Mouse (Mus musculus) heart, embryonic 13.5 days (tissue): ENCODE results near the gene Igsf21. TPM values are rescaled to one million over a fixed set of nuclear protein-coding genes. Genes with fewer than 3 reads are reported as not detected.

Experiments
- ATAC-seq: fragments of 200-750 bp; cut with Nextera tagmentation; 2 replicates; pipeline ENCODE4 v1.8.0; 2017; ENCODE audit warnings: moderate TSS enrichment; ENCODE audit not compliant: insufficient number of reproducible peaks, low FRiP score, low TSS enrichment; ENCODE audit errors: extremely low read depth
- H3K27ac ChIP-seq: fragments of 300-500 bp; sonication (generic); replicated peaks from 2 replicates; pipeline ENCODE4 v1.5.1; 2015; ENCODE audit warnings: moderate library complexity, mild to moderate bottlenecking, inconsistent platforms
- H3K27me3 ChIP-seq: fragments of 300-500 bp; sonication (generic); replicated peaks from 2 replicates; pipeline ENCODE4 v1.6.1; 2015; ENCODE audit warnings: mild to moderate bottlenecking, inconsistent platforms
- H3K36me3 ChIP-seq: fragments of 300-500 bp; sonication (generic); 2 replicates; pipeline ENCODE4 v1.6.1; 2015; ENCODE audit warnings: mild to moderate bottlenecking, inconsistent platforms
- H3K4me1 ChIP-seq: fragments of 300-500 bp; sonication (generic); 2 replicates; pipeline ENCODE4 v1.6.1; 2015; ENCODE audit warnings: inconsistent platforms
- H3K4me2 ChIP-seq: fragments of 300-500 bp; sonication (generic); 2 replicates; pipeline ENCODE4 v1.6.1; 2015; ENCODE audit warnings: inconsistent platforms, mild to moderate bottlenecking, moderate library complexity
- H3K4me3 ChIP-seq: fragments of 300-500 bp; sonication (generic); 2 replicates; pipeline ENCODE4 v1.5.1; 2015; ENCODE audit warnings: moderate library complexity, mild to moderate bottlenecking, inconsistent platforms
- H3K9ac ChIP-seq: fragments of 300-500 bp; sonication (generic); 2 replicates; pipeline ENCODE4 v1.6.1; 2015; ENCODE audit warnings: inconsistent platforms, mild to moderate bottlenecking, moderate library complexity
- H3K9me3 ChIP-seq: fragments of 300-500 bp; sonication (generic); 2 replicates; pipeline ENCODE4 v1.6.1; 2016; ENCODE audit warnings: inconsistent platforms
- WGBS: fragments of 180-500 bp; shearing (Covaris S2); methylation state at CpG from one replicate; pipeline ENCODE4 v1.1.7; 2015; ENCODE audit warnings: mixed read lengths; 5-methylcytosine and 5-hydroxymethylcytosine counted together
- polyA plus RNA-seq: library from polyadenylated mRNA; unstranded; fragments of >200 nt; fragmentation: Nextera tagmentation; extraction: Ambion mirVana; gene quantifications from 2 replicates; pipeline ENCODE4 v1.2.1, GENCODE M21; 2015

Igsf21 gene
- polyA plus RNA-seq, 1 experiment from 2014 or later = 0.13 TPM

- H3K36me3 ChIP-seq = no peaks in the 10 kb centered on the region
- WGBS = 8% methylated on average over 22 of the region's 22 CpGs
- H3K4me1 ChIP-seq = peaks cover 8% of the 10 kb centered on the region
- no peaks in the 10 kb centered on the region for H3K9me3 ChIP-seq
- H3K27me3 ChIP-seq = peaks cover 96% of the 10 kb centered on the region
- H3K27ac ChIP-seq = no peak overlapping the region
- H3K4me2 ChIP-seq = no peak overlapping the region
- no peak overlapping the region for H3K4me3 ChIP-seq
- no peak overlapping the region for H3K9ac ChIP-seq
- no peak for ATAC-seq
These were observed 2.6 kb upstream of the Igsf21 start for GRCm38 (mm10) chr4:140249011-140249744.

DNA sequence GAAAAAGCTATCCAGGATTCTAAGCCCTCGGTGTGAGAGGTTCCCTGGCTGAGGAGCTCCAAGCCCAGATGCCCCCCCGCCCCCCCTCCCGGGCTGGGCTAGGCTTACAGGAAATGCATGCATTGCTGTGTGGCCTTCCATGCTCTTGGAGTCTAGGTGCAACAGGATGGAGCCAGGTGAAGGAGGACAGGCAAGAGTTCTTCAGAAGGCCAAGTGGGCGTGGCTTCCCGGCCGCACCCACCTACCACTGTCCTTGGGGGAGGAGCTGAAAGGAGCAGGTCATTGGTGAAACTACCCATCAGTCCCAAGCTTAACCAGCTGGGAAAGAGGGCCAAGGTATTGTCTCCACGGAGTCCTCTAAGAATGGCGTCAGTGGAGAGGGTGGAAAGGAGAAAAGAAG lies 1.8 kb upstream of the Igsf21 start:
- no peak for ATAC-seq
- Histone ChIP-seq H3K27me3 (peaks cover 98% of the 10 kb centered on the region), H3K36me3 (no peaks in the 10 kb centered on the region), H3K4me3 (no peak overlapping the region), H3K4me1 (peaks cover 8% of the 10 kb centered on the region), H3K9ac (no peak overlapping the region), H3K27ac (no peak overlapping the region), H3K4me2 (no peak overlapping the region), H3K9me3 (no peaks in the 10 kb centered on the region)
- 5% methylated on average over 8 of the region's 8 CpGs for WGBS

DNA sequence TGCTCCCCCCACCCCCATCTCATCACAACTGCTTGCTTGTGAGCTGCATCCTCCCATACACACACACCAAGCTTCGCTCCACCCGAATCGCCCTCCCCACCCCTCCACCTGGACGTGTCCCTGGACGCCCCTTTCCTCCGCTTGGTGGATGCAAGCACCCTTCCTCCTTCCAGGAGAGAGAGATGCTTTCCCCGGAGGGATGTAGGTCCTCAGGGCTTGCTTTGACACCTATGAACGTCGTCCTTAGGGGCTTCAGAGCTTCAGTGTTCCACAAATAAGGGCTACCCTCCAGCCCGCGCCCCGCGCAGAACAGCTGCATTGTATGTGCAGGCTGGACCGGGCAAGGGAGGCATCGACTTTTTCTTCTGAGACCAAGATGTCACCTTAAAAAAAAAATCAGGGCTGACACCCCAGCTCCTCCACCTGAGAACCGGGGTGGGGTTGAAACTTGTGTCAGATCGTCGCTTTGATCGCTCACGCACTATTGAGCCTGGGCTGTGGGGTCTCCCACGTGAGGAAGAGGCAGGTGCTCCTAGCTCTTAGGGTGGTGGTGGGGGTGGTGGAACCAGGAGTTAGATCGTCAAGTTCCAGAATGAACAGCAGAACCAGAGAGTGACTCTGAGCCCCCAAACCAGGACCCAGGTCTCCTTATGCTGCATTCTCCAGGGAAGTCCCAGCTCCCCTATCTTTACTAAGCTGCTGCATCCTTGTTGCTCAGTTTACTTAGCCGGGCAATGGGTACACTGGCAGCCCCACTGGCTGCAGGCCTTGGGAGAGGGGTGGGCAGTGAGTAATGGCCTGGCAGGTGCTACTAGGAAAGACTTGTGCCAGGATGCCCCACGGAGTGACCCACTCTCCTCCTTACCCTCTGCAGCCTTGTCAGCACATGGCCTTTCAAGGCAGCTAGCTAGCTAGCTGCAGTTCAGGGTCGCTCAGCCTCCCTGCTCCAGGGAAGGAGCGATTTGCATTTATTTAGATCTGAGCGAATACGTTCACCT lies 721 bp upstream of the Igsf21 start:
- Histone ChIP-seq H3K27me3 (peaks cover 100% of the 10 kb centered on the region), H3K4me2 (peak overlapping the region; percentile 63), H3K4me3 (peak overlapping the region; percentile 42), H3K9me3 (no peaks in the 10 kb centered on the region), H3K9ac (no peak overlapping the region), H3K27ac (no peak overlapping the region), H3K36me3 (no peaks in the 10 kb centered on the region), H3K4me1 (peaks cover 8% of the 10 kb centered on the region)
- 12% methylated on average over 28 of the region's 28 CpGs for WGBS
- no peak for ATAC-seq

DNA sequence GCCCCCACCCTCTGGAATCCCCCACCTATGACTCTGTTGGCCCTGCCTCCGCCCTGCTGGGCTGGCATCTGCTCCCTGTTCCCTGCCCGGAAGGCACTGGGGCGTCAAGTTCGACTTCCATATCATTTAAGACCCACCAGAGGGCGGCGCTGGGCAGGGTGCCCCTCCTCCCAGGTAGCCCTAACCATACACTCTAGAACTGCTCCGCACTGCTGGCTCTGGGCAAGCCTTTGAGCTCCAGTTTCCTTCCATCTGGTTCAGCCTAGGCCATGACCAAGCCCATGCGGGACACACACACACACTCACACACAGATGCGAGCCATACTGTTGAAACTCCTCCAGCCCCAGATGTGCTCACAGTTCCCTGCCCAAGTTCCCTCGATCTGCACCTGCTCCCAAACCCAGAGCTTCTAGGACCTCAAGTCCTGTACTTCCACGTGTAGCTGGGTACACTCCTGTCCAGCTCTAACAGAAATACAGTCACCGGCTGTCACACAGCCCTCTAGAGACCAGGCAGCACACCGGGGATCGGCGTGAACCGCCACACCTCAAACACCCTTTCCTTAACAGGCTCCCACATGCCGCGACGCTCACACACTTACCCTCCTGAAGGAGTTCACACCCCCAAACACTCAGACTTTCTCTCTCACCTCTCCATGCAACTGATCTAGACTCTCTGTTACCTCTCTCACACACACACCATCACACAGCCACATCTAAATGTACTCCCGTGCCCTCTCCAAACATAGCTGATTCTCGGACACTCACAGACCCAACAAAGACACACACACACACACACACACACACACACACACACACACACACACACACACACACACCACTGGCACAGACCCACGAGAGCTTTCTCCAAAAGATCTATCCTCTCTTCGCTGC lies 1.1 kb downstream of the Igsf21 start:
- Histone ChIP-seq H3K4me3 (peak overlapping the region; percentile 42), H3K36me3 (no peaks in the 10 kb centered on the region), H3K4me2 (peak overlapping the region; percentile 63), H3K27me3 (peaks cover 98% of the 10 kb centered on the region), H3K9ac (no peak overlapping the region), H3K4me1 (peaks cover 8% of the 10 kb centered on the region), H3K9me3 (no peaks in the 10 kb centered on the region), H3K27ac (no peak overlapping the region)
- ATAC-seq = no peak
- 6% methylated on average over 22 of the region's 23 CpGs for WGBS

DNA sequence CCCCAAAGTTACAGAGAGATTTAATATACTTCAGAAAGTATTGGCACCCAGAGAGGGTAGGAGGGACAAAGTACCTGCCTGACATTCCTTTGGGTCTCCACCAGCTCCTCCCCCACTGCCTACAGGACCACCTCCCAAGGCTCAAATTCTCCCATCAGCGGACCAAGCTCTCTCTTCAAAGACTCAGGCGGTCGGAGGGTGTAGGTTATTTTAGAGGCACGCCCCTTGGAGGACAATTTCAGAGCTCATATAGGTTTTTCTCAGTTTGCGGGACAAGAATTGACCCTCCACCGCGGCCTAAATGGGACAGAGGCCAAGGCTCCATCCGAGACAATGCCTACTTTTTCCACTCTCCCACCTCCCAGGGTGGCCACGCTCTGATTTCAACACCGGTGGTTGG lies 1.7 kb downstream of the Igsf21 start:
- Histone ChIP-seq H3K36me3 (no peaks in the 10 kb centered on the region), H3K27me3 (peaks cover 97% of the 10 kb centered on the region), H3K9me3 (no peaks in the 10 kb centered on the region), H3K4me3 (no peak overlapping the region), H3K9ac (no peak overlapping the region), H3K4me2 (no peak overlapping the region), H3K27ac (no peak overlapping the region), H3K4me1 (peaks cover 8% of the 10 kb centered on the region)
- no peak for ATAC-seq
- WGBS = 2% methylated on average over 10 of the region's 10 CpGs

DNA sequence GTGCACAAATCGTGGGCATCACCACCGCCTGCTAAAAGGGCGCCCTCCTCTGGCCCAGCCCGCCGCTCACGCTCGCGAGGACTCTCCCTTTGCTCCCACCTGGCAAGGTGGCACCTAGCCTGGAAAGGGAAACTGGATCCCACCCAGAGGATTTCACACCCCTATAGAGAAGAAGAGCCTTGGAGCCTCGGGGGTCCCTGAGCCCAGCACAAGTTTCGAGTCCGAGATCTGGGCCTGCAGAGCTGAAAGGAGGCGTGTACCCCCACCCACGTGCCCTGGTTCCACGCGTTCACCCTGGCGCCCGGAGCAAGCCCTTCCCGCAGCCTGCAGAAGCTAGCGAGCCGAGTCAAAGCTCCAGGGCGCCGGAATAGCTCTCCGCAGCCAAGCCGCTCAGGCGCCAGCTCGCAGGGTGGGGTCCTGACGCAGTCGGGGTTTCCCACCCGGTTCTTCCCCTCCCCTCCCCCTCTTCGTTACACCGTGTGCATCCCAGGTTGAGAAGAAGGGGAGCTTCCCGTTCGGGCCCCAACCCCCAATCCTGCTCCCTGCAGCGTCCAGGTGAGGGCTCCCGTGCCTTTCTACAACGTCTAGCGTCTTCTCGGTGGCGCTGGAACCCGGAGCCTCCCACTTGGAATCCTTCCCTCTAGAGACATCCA lies 2.3 kb downstream of the Igsf21 start:
- Histone ChIP-seq H3K9me3 (no peaks in the 10 kb centered on the region), H3K27ac (no peak overlapping the region), H3K36me3 (no peaks in the 10 kb centered on the region), H3K9ac (no peak overlapping the region), H3K27me3 (peaks cover 91% of the 10 kb centered on the region), H3K4me2 (no peak overlapping the region), H3K4me1 (peaks cover 8% of the 10 kb centered on the region), H3K4me3 (no peak overlapping the region)
- 2% methylated on average over 40 of the region's 40 CpGs for WGBS
- no peak for ATAC-seq

DNA sequence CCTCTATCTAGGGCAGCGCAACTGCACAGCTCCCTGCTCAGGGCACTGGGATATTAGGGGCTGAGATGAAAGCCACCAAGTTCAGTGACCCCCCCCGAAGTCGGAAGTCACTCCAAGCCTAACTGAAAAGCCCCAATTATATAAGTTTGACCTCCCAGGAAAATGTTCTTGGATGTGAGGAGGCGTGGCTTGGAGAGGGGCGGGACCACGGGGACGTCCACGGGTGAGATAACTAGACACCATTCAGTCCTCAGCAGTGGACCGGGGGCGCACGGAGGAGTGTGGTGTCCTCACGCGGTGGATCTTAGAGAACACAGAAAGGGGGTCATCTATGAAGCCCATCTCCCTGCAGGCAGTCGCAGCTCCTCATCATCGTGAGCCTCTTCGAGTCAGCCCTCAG lies 3.4 kb downstream of the Igsf21 start:
- Histone ChIP-seq H3K9ac (no peak overlapping the region), H3K4me3 (no peak overlapping the region), H3K4me2 (no peak overlapping the region), H3K4me1 (peaks cover 8% of the 10 kb centered on the region), H3K36me3 (no peaks in the 10 kb centered on the region), H3K9me3 (no peaks in the 10 kb centered on the region), H3K27me3 (peaks cover 87% of the 10 kb centered on the region), H3K27ac (no peak overlapping the region)
- ATAC-seq = no peak
- 17% methylated on average over 16 of the region's 16 CpGs for WGBS

GRCm38 (mm10) chr4:140242291-140242690 lies 4.3 kb downstream of the Igsf21 start:
- Histone ChIP-seq H3K27me3 (peaks cover 83% of the 10 kb centered on the region), H3K36me3 (no peaks in the 10 kb centered on the region), H3K4me3 (no peak overlapping the region), H3K27ac (no peak overlapping the region), H3K4me2 (no peak overlapping the region), H3K9ac (no peak overlapping the region), H3K4me1 (peaks cover 8% of the 10 kb centered on the region), H3K9me3 (no peaks in the 10 kb centered on the region)
- 47% methylated on average over 1 of the region's 1 CpGs for WGBS
- ATAC-seq = no peak

- ATAC-seq = no peak
- Histone ChIP-seq H3K4me3 (no peak overlapping the region), H3K9me3 (no peaks in the 10 kb centered on the region), H3K36me3 (no peaks in the 10 kb centered on the region), H3K4me1 (no peaks in the 10 kb centered on the region), H3K4me2 (no peak overlapping the region), H3K27ac (no peak overlapping the region), H3K9ac (no peak overlapping the region), H3K27me3 (peaks cover 45% of the 10 kb centered on the region)
- WGBS = 29% methylated on average over 10 of the region's 10 CpGs
These were observed 9.3 kb downstream of the Igsf21 start for GRCm38 (mm10) chr4:140237305-140237741.

- Histone ChIP-seq H3K9ac (no peak overlapping the region), H3K4me2 (no peak overlapping the region), H3K4me1 (no peaks in the 10 kb centered on the region), H3K27me3 (peaks cover 35% of the 10 kb centered on the region), H3K4me3 (no peak overlapping the region), H3K36me3 (no peaks in the 10 kb centered on the region), H3K27ac (no peak overlapping the region), H3K9me3 (no peaks in the 10 kb centered on the region)
- WGBS = 50% methylated on average over 9 of the region's 9 CpGs
- no peak for ATAC-seq
These were observed 11.0 kb downstream of the Igsf21 start for GRCm38 (mm10) chr4:140235361-140236153.
